Mouse (Mus musculus) midbrain, embryonic 14.5 days (tissue): ENCODE data around the gene Syne2. TPM values are rescaled to one million over a fixed set of nuclear protein-coding genes. Genes with fewer than 3 reads are reported as not detected.
A peak's percentile ranks its signal among the peaks of the same experiment; 100 is the strongest.

Experiments used
- ATAC-seq: fragments of 200-750 bp; cut with Nextera tagmentation; 2 replicates; pipeline ENCODE4 v1.8.0; 2017; ENCODE audit warnings: moderate number of reproducible peaks, moderate library complexity; ENCODE audit not compliant: low FRiP score, low TSS enrichment
- DNase-seq: peaks from one replicate; pipeline ENCODE4 v3.0.0-alpha.2; 2015
- H3K27ac ChIP-seq: fragments of 300-500 bp; sonication (generic); replicated peaks from 2 replicates; pipeline ENCODE4 v1.5.1; 2014; ENCODE audit warnings: mild to moderate bottlenecking, low read depth, low read length, moderate library complexity
- H3K27me3 ChIP-seq: fragments of 300-500 bp; sonication (generic); 2 replicates; pipeline ENCODE4 v1.6.1; 2014; ENCODE audit warnings: low read length, control low read depth, mixed read lengths; ENCODE audit not compliant: control insufficient read depth, insufficient read depth
- H3K36me3 ChIP-seq: fragments of 300-500 bp; sonication (generic); 2 replicates; pipeline ENCODE4 v1.6.1; 2014; ENCODE audit warnings: low read length, control low read depth; ENCODE audit not compliant: control insufficient read depth, insufficient read depth
- H3K4me1 ChIP-seq: fragments of 300-500 bp; sonication (generic); 2 replicates; pipeline ENCODE4 v1.6.1; 2014; ENCODE audit warnings: mild to moderate bottlenecking, antibody characterized with exemption, low read length, control low read depth; ENCODE audit not compliant: control insufficient read depth, insufficient read depth
- H3K4me2 ChIP-seq: fragments of 300-500 bp; sonication (generic); 2 replicates; pipeline ENCODE4 v1.6.1; 2014; ENCODE audit warnings: mild to moderate bottlenecking, low read length, moderate library complexity
- H3K4me3 ChIP-seq: fragments of 300-500 bp; sonication (generic); replicated peaks from 2 replicates; pipeline ENCODE4 v1.5.1; 2014; ENCODE audit warnings: low read depth, low read length
- H3K9ac ChIP-seq: fragments of 300-500 bp; sonication (generic); replicated peaks from 2 replicates; pipeline ENCODE4 v1.6.1; 2014; ENCODE audit warnings: mild to moderate bottlenecking, low read length, moderate library complexity
- H3K9me3 ChIP-seq: fragments of 300-500 bp; sonication (generic); 2 replicates; pipeline ENCODE4 v1.6.1; 2016; ENCODE audit warnings: low read length, control low read depth, mixed read lengths; ENCODE audit not compliant: control insufficient read depth
- WGBS: fragments of 180-500 bp; shearing (Covaris S2); extraction: QIAGEN DNeasy Blood & Tissue Kit; methylation state at CpG from one replicate; pipeline ENCODE4 v1.1.7; 2014; 5-methylcytosine and 5-hydroxymethylcytosine counted together
- polyA plus RNA-seq: library from polyadenylated mRNA; unstranded; fragments of >200 nt; fragmentation: Nextera tagmentation; extraction: Ambion mirVana; gene quantifications from 2 replicates; pipeline ENCODE4 v1.2.1, GENCODE M21; 2014

Syne2 gene
- polyA plus RNA-seq, 1 experiment from 2014 or later = 63.5 TPM

DNA sequence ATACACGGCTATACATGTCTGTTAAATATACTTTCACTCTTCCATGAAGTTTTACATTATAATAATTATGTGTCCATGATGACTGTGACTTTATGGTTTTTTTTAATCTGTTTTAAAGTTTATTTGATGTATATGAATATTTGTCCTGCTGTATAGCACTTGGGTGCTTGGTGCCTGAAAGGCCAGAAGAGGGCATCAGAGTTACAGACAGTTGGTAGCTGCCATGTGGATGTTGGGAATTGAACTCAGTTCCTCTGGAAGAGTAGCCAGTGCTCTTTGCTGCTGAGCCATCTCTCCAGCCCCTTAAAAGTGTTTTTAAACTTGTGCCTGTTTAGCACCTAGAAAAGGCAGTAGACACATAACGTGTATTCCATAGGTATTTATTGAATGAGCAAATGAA, 21.4 kb upstream of the Syne2 start:
- H3K27ac ChIP-seq = no peak overlapping the region
- H3K36me3 ChIP-seq = no peaks in the 10 kb centered on the region
- no peaks in the 10 kb centered on the region for H3K27me3 ChIP-seq
- no peak overlapping the region for H3K4me2 ChIP-seq
- no peak overlapping the region for H3K9ac ChIP-seq
- no peak overlapping the region for H3K4me3 ChIP-seq
- no peak for ATAC-seq
- H3K9me3 ChIP-seq = no peaks in the 10 kb centered on the region
- H3K4me1 ChIP-seq = no peaks in the 10 kb centered on the region
- DNase-seq = peak; percentile 51
- WGBS = 78% methylated on average over 2 of the region's 2 CpGs

DNA sequence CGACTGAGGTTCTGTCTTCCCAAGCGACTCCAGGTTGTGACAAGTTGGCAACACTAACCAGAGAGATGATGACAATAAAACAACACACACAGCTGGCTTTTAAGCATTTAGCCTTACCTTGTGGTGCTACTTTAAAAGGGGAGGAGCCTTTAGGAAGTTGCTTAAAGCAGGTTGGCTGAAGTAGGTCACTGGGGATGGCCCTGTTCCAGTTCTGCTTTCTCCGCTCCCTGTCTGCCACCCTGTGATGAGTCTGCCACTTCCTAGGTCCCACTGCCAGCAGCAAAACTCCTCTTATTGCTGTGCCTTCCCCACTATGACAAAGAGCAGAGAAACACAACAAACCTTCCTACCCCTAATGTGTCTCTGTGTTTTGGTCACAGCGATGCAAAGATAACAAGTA, 11.7 kb upstream of the Syne2 start:
- 90% methylated on average over 4 of the region's 4 CpGs for WGBS
- Histone ChIP-seq H3K9me3 (no peaks in the 10 kb centered on the region), H3K27ac (no peak overlapping the region), H3K4me2 (no peak overlapping the region), H3K9ac (no peak overlapping the region), H3K27me3 (no peaks in the 10 kb centered on the region), H3K4me1 (no peaks in the 10 kb centered on the region), H3K36me3 (no peaks in the 10 kb centered on the region), H3K4me3 (no peak overlapping the region)
- no peak for DNase-seq
- ATAC-seq = no peak

DNA sequence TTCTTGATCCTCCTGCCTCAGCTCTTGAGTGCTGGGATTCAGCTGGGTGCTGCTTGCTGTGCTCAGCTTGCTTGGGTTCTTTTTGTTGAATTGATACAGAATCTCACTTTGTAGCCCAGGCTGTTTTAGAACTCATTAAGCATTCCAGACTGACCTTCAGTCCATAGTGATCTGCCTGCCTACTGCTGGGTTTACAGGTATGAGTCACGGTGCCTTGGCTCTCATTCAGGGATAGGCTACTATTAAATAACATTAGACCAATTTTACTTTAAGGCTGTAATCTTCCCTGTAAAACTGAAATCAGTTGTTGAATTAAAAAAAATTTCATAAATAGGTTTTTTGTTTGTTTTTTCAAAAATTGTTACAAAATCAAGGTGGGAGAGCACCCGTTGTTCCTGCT, 4.2 kb upstream of the Syne2 start:
- Histone ChIP-seq H3K4me1 (peaks cover 6% of the 10 kb centered on the region; the same call in 1 of the 2 replicates), H3K27ac (no peak overlapping the region), H3K36me3 (no peaks in the 10 kb centered on the region), H3K9me3 (no peaks in the 10 kb centered on the region), H3K9ac (no peak overlapping the region), H3K27me3 (no peaks in the 10 kb centered on the region), H3K4me2 (no peak overlapping the region), H3K4me3 (no peak overlapping the region)
- no peak for ATAC-seq
- no peak for DNase-seq
- WGBS = 96% methylated on average over 2 of the region's 2 CpGs

DNA sequence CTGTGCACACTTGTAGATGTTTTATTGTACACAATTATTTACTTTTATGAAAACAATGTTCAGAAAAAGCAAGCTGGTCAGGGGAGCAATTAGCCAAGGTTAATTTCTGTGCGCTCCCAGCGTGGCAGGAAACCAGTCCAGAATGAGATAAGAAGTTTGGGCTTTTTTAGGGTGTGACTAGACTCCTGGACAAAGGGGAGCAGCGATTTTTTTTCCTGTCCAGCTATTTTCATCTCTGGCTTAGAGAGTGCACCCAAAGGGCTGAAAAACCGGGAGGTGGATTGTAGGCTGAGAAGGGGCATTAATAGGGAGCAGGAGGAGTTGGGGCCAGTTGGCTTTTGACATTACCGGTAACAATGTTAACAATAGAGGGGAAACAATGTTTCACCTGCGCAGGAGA, 3.4 kb upstream of the Syne2 start:
- ATAC-seq = no peak
- no peaks in the 10 kb centered on the region for H3K27me3 ChIP-seq
- H3K9me3 ChIP-seq = no peaks in the 10 kb centered on the region
- no peak for DNase-seq
- peaks cover 10% of the 10 kb centered on the region for H3K4me1 ChIP-seq
- WGBS = 79% methylated on average over 6 of the region's 6 CpGs
- H3K27ac ChIP-seq = no peak overlapping the region
- H3K9ac ChIP-seq = no peak overlapping the region
- no peak overlapping the region for H3K4me3 ChIP-seq
- H3K4me2 ChIP-seq = no peak overlapping the region
- no peaks in the 10 kb centered on the region for H3K36me3 ChIP-seq

DNA sequence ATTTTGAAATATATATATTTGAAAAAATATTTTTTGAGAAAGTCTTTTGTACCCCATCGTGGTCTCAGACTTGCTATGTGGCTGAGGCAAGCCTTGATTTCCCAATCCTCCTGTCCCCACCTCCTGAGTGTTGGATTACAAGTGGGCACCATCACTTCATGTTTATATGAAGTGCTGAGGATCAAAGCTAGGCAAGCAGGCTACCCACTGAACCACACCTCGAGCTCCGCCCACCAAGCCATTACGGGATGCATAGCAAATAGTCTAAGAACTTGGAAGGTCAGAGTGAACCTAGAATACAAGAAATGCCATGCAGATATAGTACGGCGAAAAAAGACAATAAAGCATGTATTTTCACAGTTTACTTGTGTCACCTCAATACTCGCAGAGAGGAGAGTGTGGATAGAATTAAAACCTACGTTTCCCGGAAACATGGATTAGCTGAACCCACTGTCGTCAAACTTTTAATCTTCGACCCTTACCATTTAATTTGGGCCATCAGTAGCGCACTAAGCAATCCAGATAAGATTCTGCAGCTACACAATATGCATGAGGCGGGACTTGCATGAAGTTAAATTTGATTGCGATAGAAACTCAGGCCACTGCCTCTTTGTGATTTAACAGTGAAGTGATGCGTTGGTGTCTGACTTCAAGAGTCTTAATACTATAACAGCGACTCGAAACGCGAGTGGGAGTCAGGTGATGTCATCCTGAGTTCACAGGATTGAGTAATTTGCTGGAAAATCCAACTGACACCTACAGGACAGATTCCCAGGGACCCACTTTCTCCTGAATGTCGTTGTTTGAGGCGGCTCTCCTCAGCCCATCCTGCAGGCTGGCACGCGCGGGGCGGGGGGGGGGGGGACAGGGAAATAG, 715 bp upstream of the Syne2 start:
- H3K4me2 ChIP-seq = peak overlapping the region; percentile 65
- H3K27me3 ChIP-seq = no peaks in the 10 kb centered on the region
- H3K27ac ChIP-seq = no peak overlapping the region
- H3K4me1 ChIP-seq = peaks cover 17% of the 10 kb centered on the region
- H3K9ac ChIP-seq = peak overlapping the region; percentile 84; the same call in 1 of the 2 replicates
- no peaks in the 10 kb centered on the region for H3K9me3 ChIP-seq
- WGBS = 11% methylated on average over 25 of the region's 25 CpGs
- peak; percentile 48 for DNase-seq
- ATAC-seq = no peak
- H3K4me3 ChIP-seq = peak overlapping the region; percentile 84
- H3K36me3 ChIP-seq = no peaks in the 10 kb centered on the region

DNA sequence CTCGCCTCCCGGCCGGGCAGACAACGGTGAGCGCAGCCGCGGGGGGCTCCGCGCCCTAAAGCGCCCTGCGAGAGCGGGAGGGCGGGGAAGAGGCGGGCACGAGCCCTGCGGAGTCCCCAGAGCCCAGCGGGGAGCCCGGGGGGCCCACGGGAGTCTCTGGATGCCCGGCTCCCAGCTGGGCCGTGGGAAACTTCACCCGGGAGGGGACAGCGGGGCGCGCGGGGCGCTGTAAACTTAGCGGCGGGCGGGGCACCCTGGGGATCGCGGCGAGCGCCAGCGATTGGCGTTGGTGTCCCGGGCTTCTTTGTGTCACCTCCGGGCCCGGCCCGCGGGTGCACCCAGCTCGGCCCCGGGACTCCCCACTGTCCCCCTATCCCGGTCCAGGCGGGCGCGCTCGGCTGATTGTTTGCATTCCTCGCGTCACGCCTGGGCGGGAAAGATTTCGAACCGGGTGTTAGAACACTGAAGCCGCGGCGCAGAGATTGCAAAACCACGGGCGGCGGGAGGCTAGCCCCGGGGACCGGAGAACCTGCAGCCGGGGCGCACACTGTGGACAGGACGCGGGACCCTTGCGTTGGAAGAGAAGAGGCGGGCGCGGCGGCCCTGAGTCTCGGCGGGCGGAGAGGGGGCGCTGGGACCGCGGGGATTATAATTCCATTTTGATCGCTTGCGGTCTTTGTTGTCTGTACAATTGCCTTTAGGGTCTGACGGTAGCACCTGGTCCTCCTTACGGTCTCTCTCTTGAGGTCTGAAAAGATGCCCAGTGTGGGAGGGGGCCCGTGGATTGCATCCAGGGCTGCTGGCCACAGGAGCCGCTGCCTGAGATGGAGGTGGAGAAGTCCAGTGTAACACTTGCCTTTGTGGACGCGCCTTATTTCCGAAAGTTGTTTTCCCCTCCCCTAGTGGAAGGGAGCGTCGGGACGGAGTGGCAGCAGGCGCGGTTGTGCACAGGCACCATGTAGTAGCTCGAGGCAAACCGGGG, 810 bp downstream of the Syne2 start:
- H3K4me2 ChIP-seq = peak overlapping the region; percentile 65
- H3K27me3 ChIP-seq = no peaks in the 10 kb centered on the region
- no peaks in the 10 kb centered on the region for H3K36me3 ChIP-seq
- peaks cover 17% of the 10 kb centered on the region for H3K4me1 ChIP-seq
- peak overlapping the region; percentile 84 for H3K4me3 ChIP-seq
- peak overlapping the region; percentile 82 for H3K27ac ChIP-seq
- ATAC-seq (peak; percentile 84), DNase-seq (peak; percentile 82)
- WGBS = under 1% methylated on average over 92 of the region's 93 CpGs
- H3K9ac ChIP-seq = peak overlapping the region; percentile 84
- H3K9me3 ChIP-seq = no peaks in the 10 kb centered on the region

DNA sequence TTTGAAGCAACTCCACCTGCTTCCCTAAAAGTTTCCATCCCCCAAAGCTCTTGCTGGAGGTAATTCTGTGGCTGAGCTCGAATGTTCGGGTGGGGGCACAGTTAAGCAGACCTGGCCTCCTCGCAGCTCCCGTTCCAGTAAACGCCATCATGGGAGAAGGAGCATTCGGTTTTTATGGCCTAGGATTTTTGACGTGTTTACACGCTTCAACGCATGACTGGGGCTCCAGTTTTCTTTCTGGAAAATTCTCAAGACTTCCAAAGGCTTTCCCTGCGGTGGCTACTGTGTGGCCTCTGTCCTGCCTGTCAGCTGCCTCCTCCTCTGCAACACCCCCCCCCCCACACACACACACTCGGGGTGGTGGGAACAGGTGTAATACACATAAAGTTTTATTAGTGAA, 1.5 kb downstream of the Syne2 start:
- no peaks in the 10 kb centered on the region for H3K27me3 ChIP-seq
- peak overlapping the region; percentile 84; the same call in 1 of the 2 replicates for H3K9ac ChIP-seq

DNA sequence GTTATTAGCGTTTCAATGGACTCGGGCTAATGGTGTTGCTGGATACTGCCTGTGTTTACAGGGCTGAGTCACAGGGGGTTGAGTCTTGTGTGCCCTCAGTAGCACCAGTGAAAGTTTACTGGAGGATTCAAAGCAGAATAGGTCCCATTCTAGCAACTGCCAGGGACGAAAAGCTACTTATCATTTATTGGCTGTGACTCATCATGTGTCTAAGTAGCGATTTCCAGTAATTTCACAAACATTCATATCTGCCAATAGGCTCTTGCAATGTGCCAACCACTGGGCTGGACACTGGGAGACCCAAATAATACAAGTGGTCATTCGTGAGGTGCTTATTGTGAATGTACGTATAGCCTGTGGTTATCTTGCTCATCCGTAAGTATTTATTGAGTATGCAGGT, 2.3 kb downstream of the Syne2 start:
- Histone ChIP-seq H3K9ac (no peak overlapping the region), H3K4me2 (0 out of 2 replicates have a peak overlapping the region, but pooled peaks have one; percentile 6), H3K4me3 (no peak overlapping the region), H3K9me3 (no peaks in the 10 kb centered on the region), H3K36me3 (no peaks in the 10 kb centered on the region), H3K27me3 (no peaks in the 10 kb centered on the region), H3K4me1 (peaks cover 17% of the 10 kb centered on the region), H3K27ac (no peak overlapping the region)
- WGBS = 81% methylated on average over 7 of the region's 7 CpGs
- no peak for DNase-seq
- ATAC-seq = no peak

More for the DNA sequence above, 1.5 kb downstream of the Syne2 start:
- 10% methylated on average over 11 of the region's 11 CpGs for WGBS
- Histone ChIP-seq H3K27ac (no peak overlapping the region), H3K4me2 (peak overlapping the region; percentile 65), H3K9me3 (no peaks in the 10 kb centered on the region), H3K36me3 (no peaks in the 10 kb centered on the region), H3K4me1 (peaks cover 17% of the 10 kb centered on the region), H3K4me3 (peak overlapping the region; percentile 84)
- no peak for ATAC-seq
- no peak for DNase-seq
